Mouse (Mus musculus) erythroblast, embryonic 14.5 days (primary cell): ENCODE measurements at regions not wholly inside any gene's neighbourhood (a gene's known extent, or its start where the extent isn't known, plus 50 kb on each side); places are given as distances from the start of the nearest gene placed in this dataset.

Experiments
- GATA1 ChIP-seq: IDR thresholded peaks from 2 replicates; pipeline ENCODE4 v1.6.1; 2012; ENCODE audit warnings: low read length, inconsistent platforms, mixed read lengths
- TAL1 ChIP-seq: IDR thresholded peaks from 3 replicates; pipeline ENCODE4 v1.6.1; 2012; ENCODE audit warnings: low read length, inconsistent platforms, mixed read lengths

DNA sequence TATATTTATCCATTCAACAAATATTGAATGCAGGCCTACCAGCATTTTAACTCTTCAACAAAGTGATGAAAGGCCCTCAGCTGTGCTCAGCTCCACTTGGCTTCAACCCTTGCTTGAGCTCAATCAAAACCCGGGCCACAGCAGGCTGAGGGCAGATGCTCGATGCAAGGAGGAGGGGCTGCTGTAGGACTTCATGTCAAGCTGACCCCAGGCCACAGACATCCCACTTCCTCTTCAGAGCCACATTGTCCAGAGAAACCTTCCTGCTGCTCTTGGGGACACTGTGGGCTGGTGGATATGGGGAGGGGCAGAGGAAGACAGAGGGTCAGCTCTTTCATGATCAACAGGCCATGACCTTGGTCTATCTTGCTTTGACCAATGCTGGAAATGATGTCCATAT lies 299.7 kb downstream of the Bcl11a start:
- TF ChIP-seq GATA1: no peak
- no peak for TF ChIP-seq TAL1
